Mouse (Mus musculus): ENCODE results near the gene Zfp790. TPM values are rescaled to one million over a fixed set of nuclear protein-coding genes. Genes with fewer than 3 reads are reported as not detected.

Zfp790 gene
- polyA plus RNA-seq, 1 experiment from 2014 or later, result 15.8 TPM

DNA sequence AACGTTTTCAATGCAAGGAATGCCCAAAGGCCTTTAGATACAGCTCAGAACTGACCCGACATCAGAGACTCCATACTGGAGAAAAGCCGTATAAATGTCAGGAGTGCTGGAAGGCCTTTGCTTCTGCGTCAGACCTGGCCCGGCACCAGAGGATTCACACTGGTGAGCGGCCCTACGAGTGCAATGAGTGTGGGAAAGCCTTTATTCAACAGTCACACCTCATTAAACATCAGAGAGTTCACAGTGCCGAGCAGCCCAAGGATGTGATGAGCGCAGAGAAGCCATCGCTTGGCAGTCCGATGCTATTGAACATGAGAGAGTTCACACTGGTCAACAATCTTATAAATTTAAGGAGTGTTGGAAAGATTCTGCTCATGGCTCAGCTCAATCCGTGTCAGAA is 13.9 kb downstream of the Zfp790 start:
- peak; percentile 61; the same call in 1 of the 2 replicates for ATAC-seq (ENCODE audit: low FRiP score, low TSS enrichment)
- Histone ChIP-seq H3K4me2 (replicated peaks; ENCODE audit: low read depth, low read length) (no peak overlapping the region), H3K9me3 (ENCODE audit: low read length) (peaks cover 10% of the 10 kb centered on the region; the same call in 1 of the 2 replicates), H3K4me3 (ENCODE audit: low read length) (no peak overlapping the region), H3K36me3 (ENCODE audit: insufficient read depth, low read length) (peaks cover 64% of the 10 kb centered on the region), H3K4me1 (ENCODE audit: insufficient read depth, low read length) (no peaks in the 10 kb centered on the region), H3K27ac (ENCODE audit: low read length) (no peak overlapping the region), H3K9ac (replicated peaks; ENCODE audit: low read length) (no peak overlapping the region), H3K27me3 (ENCODE audit: insufficient read depth, low read length) (no peaks in the 10 kb centered on the region)
- 51% methylated on average over 12 of the region's 12 CpGs for WGBS

DNA sequence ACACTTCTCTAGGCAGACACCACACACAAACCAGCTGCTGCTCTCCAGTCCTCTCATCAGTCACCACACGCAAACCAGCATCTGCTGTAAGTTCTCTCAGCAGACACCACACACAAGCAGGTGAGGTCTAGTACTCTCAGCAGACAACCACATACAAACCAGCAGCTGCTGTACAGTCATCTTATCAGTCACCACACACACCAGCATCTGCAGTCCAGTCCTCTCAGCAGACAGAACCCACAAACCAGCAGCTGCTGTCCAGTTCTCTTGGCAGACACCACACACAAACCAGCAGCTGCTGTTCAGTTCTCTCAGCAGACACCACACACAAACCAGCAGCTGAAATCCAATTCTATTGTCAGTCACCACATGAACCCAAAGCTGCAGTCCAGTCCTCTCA is 20.9 kb downstream of the Zfp790 start:
- no peak overlapping the region for H3K9ac ChIP-seq (replicated peaks; ENCODE audit: low read length)
- peaks cover 14% of the 10 kb centered on the region; the same call in 1 of the 2 replicates for H3K36me3 ChIP-seq (ENCODE audit: insufficient read depth, low read length)
- H3K4me2 ChIP-seq (replicated peaks; ENCODE audit: low read depth, low read length), result no peak overlapping the region
- H3K27me3 ChIP-seq (ENCODE audit: insufficient read depth, low read length), result no peaks in the 10 kb centered on the region
- no peak overlapping the region for H3K4me3 ChIP-seq (ENCODE audit: low read length)
- no peaks in the 10 kb centered on the region for H3K9me3 ChIP-seq (ENCODE audit: low read length)
- no peak for ATAC-seq (ENCODE audit: low FRiP score, low TSS enrichment)
- H3K27ac ChIP-seq (ENCODE audit: low read length), result no peak overlapping the region
- no peaks in the 10 kb centered on the region for H3K4me1 ChIP-seq (ENCODE audit: insufficient read depth, low read length)
- WGBS, result 100% methylated on average over 1 of the region's 1 CpGs

DNA sequence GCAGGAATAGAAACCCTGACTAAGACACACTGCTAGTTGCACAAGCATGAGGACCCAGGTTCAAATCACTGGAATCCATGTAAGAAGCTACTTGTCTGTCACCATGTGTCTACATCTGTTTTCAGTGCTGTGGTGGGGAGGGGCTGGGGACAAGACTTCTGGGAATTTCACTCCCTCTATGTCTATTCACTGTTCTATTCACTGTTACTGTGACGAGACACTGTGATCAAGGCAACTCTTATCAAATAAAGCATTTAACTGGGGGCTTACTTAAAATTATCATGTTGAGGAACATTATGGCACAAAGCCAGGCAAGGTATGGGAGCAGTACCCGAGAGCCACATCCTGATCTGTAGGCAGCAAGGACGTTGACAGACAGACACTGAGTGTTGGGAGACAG is 23.3 kb downstream of the Zfp790 start:
- Histone ChIP-seq H3K27me3 (ENCODE audit: insufficient read depth, low read length) (no peaks in the 10 kb centered on the region), H3K4me2 (replicated peaks; ENCODE audit: low read depth, low read length) (no peak overlapping the region), H3K9me3 (ENCODE audit: low read length) (no peaks in the 10 kb centered on the region), H3K27ac (ENCODE audit: low read length) (no peak overlapping the region), H3K36me3 (ENCODE audit: insufficient read depth, low read length) (peaks cover 6% of the 10 kb centered on the region), H3K9ac (replicated peaks; ENCODE audit: low read length) (no peak overlapping the region), H3K4me1 (ENCODE audit: insufficient read depth, low read length) (no peaks in the 10 kb centered on the region), H3K4me3 (ENCODE audit: low read length) (no peak overlapping the region)
- 86% methylated on average over 3 of the region's 3 CpGs for WGBS
- ATAC-seq (ENCODE audit: low FRiP score, low TSS enrichment), result no peak

DNA sequence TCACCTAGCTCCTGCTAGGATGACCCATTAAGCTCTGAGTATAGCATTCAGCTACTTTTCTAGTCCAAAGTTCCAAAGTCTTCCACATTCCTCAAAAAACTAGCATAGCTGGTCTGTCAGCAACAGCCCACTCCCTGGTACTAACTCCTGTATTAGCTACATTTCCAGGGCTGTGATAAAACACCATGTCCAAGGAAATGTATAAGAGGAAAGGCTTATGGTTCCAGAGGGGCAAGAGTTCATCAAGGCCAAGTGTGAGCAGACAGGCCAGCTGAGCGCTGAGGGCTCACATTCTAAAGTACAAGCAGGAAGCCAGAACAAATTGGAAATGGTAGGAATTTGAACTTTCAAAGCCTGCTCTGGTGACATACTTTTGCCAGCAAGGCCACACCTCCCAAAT is 26.2 kb downstream of the Zfp790 start:
- Histone ChIP-seq H3K27me3 (ENCODE audit: insufficient read depth, low read length) (no peaks in the 10 kb centered on the region), H3K4me3 (ENCODE audit: low read length) (no peak overlapping the region), H3K4me2 (replicated peaks; ENCODE audit: low read depth, low read length) (no peak overlapping the region), H3K9ac (replicated peaks; ENCODE audit: low read length) (no peak overlapping the region), H3K27ac (ENCODE audit: low read length) (no peak overlapping the region), H3K4me1 (ENCODE audit: insufficient read depth, low read length) (no peaks in the 10 kb centered on the region), H3K9me3 (ENCODE audit: low read length) (no peaks in the 10 kb centered on the region), H3K36me3 (ENCODE audit: insufficient read depth, low read length) (peaks cover 16% of the 10 kb centered on the region)
- 84% methylated on average over 1 of the region's 1 CpGs for WGBS
- no peak for ATAC-seq (ENCODE audit: low FRiP score, low TSS enrichment)

DNA sequence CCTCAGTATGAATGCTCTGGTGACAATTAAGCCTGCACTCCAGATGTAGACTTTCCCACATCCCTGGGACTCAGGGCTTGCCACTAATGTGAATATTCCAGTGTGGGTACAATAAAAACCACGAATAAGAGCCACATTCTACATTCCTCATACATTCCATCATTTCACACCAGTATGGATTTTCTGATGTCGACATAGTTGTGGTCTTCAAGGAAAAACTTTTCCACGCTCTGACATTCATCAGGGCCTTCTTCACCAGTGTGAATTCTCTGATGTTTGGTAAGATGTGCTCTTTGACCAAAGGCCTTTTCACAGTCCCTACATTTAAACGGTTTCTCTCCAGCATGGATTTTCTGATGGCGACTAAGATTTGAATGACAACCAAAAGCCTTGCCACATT is 28.7 kb downstream of the Zfp790 start:
- H3K4me1 ChIP-seq (ENCODE audit: insufficient read depth, low read length), result no peaks in the 10 kb centered on the region
- no peak overlapping the region for H3K4me2 ChIP-seq (replicated peaks; ENCODE audit: low read depth, low read length)
- H3K27ac ChIP-seq (ENCODE audit: low read length), result no peak overlapping the region
- no peak for ATAC-seq (ENCODE audit: low FRiP score, low TSS enrichment)
- no peaks in the 10 kb centered on the region for H3K27me3 ChIP-seq (ENCODE audit: insufficient read depth, low read length)
- H3K9ac ChIP-seq (replicated peaks; ENCODE audit: low read length), result no peak overlapping the region
- WGBS, result 88% methylated on average over 5 of the region's 5 CpGs
- H3K9me3 ChIP-seq (ENCODE audit: low read length), result no peaks in the 10 kb centered on the region
- peaks cover 19% of the 10 kb centered on the region for H3K36me3 ChIP-seq (ENCODE audit: insufficient read depth, low read length)
- no peak overlapping the region for H3K4me3 ChIP-seq (ENCODE audit: low read length)

DNA sequence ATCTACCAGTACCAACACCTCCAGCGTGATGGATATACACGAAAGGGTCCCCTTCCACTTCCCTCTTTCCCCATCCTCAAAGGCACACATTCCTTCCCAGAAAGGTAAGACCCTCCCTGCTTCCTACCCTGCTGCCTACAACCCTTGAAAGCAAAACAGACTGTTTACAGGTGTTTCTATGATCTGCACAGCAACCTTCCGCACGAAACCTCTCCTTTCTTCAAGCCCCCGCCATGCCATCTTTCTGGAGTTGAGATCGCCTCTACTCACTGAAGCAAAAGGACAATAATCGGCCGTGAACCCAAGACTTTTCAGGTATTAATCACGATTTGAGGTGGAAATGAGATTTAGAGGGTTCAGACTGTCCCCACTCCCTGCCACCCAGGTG is 36.9 kb downstream of the Zfp790 start:
- Histone ChIP-seq H3K27me3 (ENCODE audit: insufficient read depth, low read length) (no peaks in the 10 kb centered on the region), H3K36me3 (ENCODE audit: insufficient read depth, low read length) (peaks cover 9% of the 10 kb centered on the region; the same call in 1 of the 2 replicates), H3K4me1 (ENCODE audit: insufficient read depth, low read length) (no peaks in the 10 kb centered on the region), H3K9ac (replicated peaks; ENCODE audit: low read length) (peak overlapping the region; percentile 65), H3K4me2 (replicated peaks; ENCODE audit: low read depth, low read length) (peak overlapping the region; percentile 79), H3K27ac (ENCODE audit: low read length) (no peak overlapping the region), H3K9me3 (ENCODE audit: low read length) (0 out of 2 replicates have a peak, but pooled peaks cover 5% of the 10 kb centered on the region), H3K4me3 (ENCODE audit: low read length) (peak overlapping the region; percentile 56)
- 64% methylated on average over 9 of the region's 9 CpGs for WGBS
- no peak for ATAC-seq (ENCODE audit: low FRiP score, low TSS enrichment)

DNA sequence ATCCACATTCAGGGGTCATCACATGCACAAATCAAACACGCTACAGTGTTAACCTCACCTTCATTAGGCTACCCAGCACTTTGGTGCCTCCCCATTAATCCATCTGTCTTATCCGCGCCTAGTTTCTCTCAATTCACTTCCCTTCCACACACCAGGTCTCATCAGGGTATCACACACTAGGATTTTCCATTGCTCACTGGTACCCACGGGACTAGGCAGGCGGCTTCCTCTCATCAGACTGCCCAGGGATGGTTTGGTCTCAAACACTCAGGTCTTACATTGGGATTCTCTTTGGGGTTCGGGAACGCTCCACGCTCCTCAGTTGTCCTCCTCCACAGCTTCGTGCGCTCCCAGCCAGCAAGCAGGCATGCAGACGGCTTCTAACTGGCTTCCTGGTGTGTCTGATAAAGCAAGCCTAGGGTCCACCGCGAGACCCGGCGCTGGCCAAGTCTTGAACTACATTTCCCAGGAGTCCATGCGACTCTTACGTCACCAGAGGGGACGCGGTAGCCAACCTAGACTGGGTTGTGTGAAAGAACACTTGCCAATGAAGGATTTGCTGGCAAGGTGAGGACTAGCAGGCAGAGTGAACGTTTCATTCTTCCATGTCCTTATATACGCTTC is 37.4 kb downstream of the Zfp790 start, which contains the start of gene Zfp940:
TSS of gene Zfp940 (minus strand) at position 451 of the 624 bp plus-strand sequence.
- Histone ChIP-seq H3K4me3 (ENCODE audit: low read length) (peak within 1 kb of the TSS; percentile 56), H3K4me2 (replicated peaks; ENCODE audit: low read depth, low read length) (peak within 1 kb of the TSS; percentile 79), H3K36me3 (ENCODE audit: insufficient read depth, low read length) (peaks cover 9% of the 10 kb centered on the region; the same call in 1 of the 2 replicates), H3K9me3 (ENCODE audit: low read length) (0 out of 2 replicates have a peak, but pooled peaks cover 5% of the 10 kb centered on the region), H3K4me1 (ENCODE audit: insufficient read depth, low read length) (no peaks in the 10 kb centered on the region), H3K27ac (ENCODE audit: low read length) (no peak within 1 kb of the TSS), H3K27me3 (ENCODE audit: insufficient read depth, low read length) (no peaks in the 10 kb centered on the region), H3K9ac (replicated peaks; ENCODE audit: low read length) (peak within 1 kb of the TSS; percentile 65)
- WGBS, result under 1% methylated on average over 21 of the region's 21 CpGs
- peak; percentile 98 for ATAC-seq (ENCODE audit: low FRiP score, low TSS enrichment)

DNA sequence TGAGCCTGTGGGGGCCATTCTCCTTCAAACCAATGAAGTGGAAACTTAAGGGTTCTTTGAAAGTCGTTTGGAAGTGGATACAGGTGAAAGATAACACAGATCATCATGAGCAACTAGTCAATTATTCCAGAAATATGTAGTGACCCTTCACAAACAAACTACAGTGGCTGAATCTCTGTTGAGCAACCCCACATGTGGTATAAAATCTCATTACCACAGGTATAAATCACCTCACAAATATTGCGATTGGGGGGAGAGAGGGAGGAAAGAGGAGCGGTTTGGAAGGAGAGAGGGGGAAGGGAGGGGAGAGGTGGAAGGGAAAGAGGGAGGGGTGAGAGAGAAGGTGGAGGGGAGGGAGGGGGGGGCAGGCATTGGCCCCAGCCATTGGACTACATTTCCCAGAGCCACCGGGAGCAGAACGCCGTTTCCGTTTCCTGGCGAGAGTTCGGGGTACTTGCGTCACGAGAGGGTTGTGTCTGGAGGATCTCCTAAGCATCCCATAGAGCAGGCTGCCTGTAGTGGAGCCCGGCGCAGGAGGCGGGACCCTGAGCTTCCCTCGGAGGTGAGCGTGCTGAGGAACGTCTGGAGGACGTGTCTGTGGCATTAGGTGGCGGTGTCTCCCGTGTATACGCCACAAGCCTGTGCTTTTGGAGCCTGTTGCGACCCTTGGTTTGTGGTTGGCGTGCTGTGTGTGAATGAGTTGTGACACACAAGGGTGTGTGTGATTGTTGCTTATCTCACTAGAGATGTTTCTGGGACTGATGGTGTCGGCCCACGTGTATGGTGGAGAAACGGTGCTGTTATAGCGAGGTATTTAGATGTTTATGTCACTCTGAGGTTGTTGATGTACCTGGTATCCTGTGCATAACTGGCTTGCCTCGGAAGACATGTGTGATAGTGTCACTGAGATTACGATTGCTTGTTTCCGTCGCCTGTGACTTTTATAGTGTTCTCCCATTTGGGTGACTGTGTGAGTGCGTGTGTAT is 43.9 kb downstream of the Zfp790 start, which contains the start of gene Zfp420:
TSS of gene Zfp420 (plus strand) at position 448 of the 986 bp plus-strand sequence.
- ATAC-seq (ENCODE audit: low FRiP score, low TSS enrichment), result peak; percentile 99
- 5% methylated on average over 32 of the region's 32 CpGs for WGBS

DNA sequence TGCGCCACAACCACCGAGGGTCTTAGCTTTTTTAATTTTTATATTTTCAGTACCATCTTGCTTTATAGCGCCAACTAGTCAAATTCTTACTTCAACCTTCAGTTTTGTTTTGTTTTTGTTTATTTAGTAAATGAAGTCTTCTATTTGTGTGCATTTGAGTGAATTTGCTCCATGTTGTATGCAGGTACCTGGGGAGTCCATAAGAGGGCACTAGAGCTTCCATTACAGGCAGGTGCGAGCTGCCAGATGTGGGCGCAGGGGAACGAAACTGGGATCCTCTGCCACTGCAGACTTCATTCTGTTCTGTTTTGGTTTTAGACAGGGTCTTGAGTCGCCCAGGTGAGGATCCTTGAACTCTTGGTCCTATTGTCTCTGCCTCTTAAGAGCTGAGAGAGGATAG is 45.7 kb downstream of the Zfp790 start:
- Histone ChIP-seq H3K4me3 (ENCODE audit: low read length) (no peak overlapping the region), H3K4me2 (replicated peaks; ENCODE audit: low read depth, low read length) (no peak overlapping the region), H3K36me3 (ENCODE audit: insufficient read depth, low read length) (no peaks in the 10 kb centered on the region; the same call in 1 of the 2 replicates), H3K9me3 (ENCODE audit: low read length) (no peaks in the 10 kb centered on the region), H3K9ac (replicated peaks; ENCODE audit: low read length) (no peak overlapping the region), H3K27me3 (ENCODE audit: insufficient read depth, low read length) (no peaks in the 10 kb centered on the region), H3K27ac (ENCODE audit: low read length) (no peak overlapping the region), H3K4me1 (ENCODE audit: insufficient read depth, low read length) (peaks cover 5% of the 10 kb centered on the region)
- WGBS, result 93% methylated on average over 7 of the region's 7 CpGs
- no peak for ATAC-seq (ENCODE audit: low FRiP score, low TSS enrichment)

More for the DNA sequence above, 43.9 kb downstream of the Zfp790 start, which contains the start of gene Zfp420:
- Histone ChIP-seq H3K27me3 (ENCODE audit: insufficient read depth, low read length) (no peaks in the 10 kb centered on the region), H3K36me3 (ENCODE audit: insufficient read depth, low read length) (no peaks in the 10 kb centered on the region; the same call in 1 of the 2 replicates), H3K9me3 (ENCODE audit: low read length) (no peaks in the 10 kb centered on the region), H3K4me3 (ENCODE audit: low read length) (peak within 1 kb of the TSS; percentile 73), H3K4me2 (replicated peaks; ENCODE audit: low read depth, low read length) (peak within 1 kb of the TSS; percentile 90), H3K27ac (ENCODE audit: low read length) (no peak within 1 kb of the TSS), H3K9ac (replicated peaks; ENCODE audit: low read length) (peak within 1 kb of the TSS; percentile 71), H3K4me1 (ENCODE audit: insufficient read depth, low read length) (peaks cover 5% of the 10 kb centered on the region)
